Mouse (Mus musculus): ENCODE measurements around the gene Relb. TPM values are rescaled to one million over a fixed set of nuclear protein-coding genes. Genes with fewer than 3 reads are reported as not detected.
A peak's percentile ranks its signal among the peaks of the same experiment; 100 is the strongest.
"Not testable (repeated sequence)": the region's sequence is repeated elsewhere in the genome, so short reads cannot be mapped to it uniquely, and the experiment has no call there.

Gene Relb
- polyA plus RNA-seq, 1 experiment from 2014 or later, result 3.9 TPM

GRCm38 (mm10) chr7:19622241-19622640 is 7.0 kb downstream of the Relb start:
- 46% methylated on average over 6 of the region's 6 CpGs for WGBS
- Histone ChIP-seq H3K36me3 (ENCODE audit: control insufficient read depth, insufficient read depth) (no peaks in the 10 kb centered on the region), H3K4me1 (replicated peaks; ENCODE audit: control insufficient read depth, insufficient read depth, low read length) (0 out of 2 replicates have a peak, but pooled peaks cover 3% of the 10 kb centered on the region), H3K27ac (ENCODE audit: low read length) (no peak overlapping the region), H3K4me3 (replicated peaks; ENCODE audit: low read length) (no peak overlapping the region), H3K9me3 (ENCODE audit: control insufficient read depth, low read length) (no peaks in the 10 kb centered on the region), H3K4me2 (ENCODE audit: low read length) (no peak overlapping the region), H3K9ac (replicated peaks; ENCODE audit: low read depth, low read length) (no peak overlapping the region), H3K27me3 (replicated peaks; ENCODE audit: control insufficient read depth, insufficient read depth, low read length) (no peaks in the 10 kb centered on the region)
- no peak for ATAC-seq

GRCm38 (mm10) chr7:19620811-19621210 is 8.4 kb downstream of the Relb start:
- Histone ChIP-seq H3K4me2 (ENCODE audit: low read length) (no peak overlapping the region), H3K4me1 (replicated peaks; ENCODE audit: control insufficient read depth, insufficient read depth, low read length) (0 out of 2 replicates have a peak, but pooled peaks cover 3% of the 10 kb centered on the region), H3K9ac (replicated peaks; ENCODE audit: low read depth, low read length) (no peak overlapping the region), H3K4me3 (replicated peaks; ENCODE audit: low read length) (no peak overlapping the region), H3K9me3 (ENCODE audit: control insufficient read depth, low read length) (no peaks in the 10 kb centered on the region), H3K36me3 (ENCODE audit: control insufficient read depth, insufficient read depth) (no peaks in the 10 kb centered on the region), H3K27ac (ENCODE audit: low read length) (no peak overlapping the region), H3K27me3 (replicated peaks; ENCODE audit: control insufficient read depth, insufficient read depth, low read length) (no peaks in the 10 kb centered on the region)
- WGBS, result 72% methylated on average over 7 of the region's 7 CpGs
- ATAC-seq, result peak; percentile 31; the same call in 1 of the 2 replicates

- H3K27me3 ChIP-seq (replicated peaks; ENCODE audit: control insufficient read depth, insufficient read depth, low read length), result no peaks in the 10 kb centered on the region
- H3K36me3 ChIP-seq (ENCODE audit: control insufficient read depth, insufficient read depth), result no peaks in the 10 kb centered on the region
- ATAC-seq, result peak; percentile 80
- peak overlapping the region; percentile 22 for H3K4me3 ChIP-seq (replicated peaks; ENCODE audit: low read length)
- peak overlapping the region; percentile 47 for H3K9ac ChIP-seq (replicated peaks; ENCODE audit: low read depth, low read length)
- peak overlapping the region; percentile 44 for H3K4me2 ChIP-seq (ENCODE audit: low read length)
- H3K27ac ChIP-seq (ENCODE audit: low read length), result no peak overlapping the region
- 7% methylated on average over 35 of the region's 35 CpGs for WGBS
- 0 out of 2 replicates have a peak, but pooled peaks cover 3% of the 10 kb centered on the region for H3K4me1 ChIP-seq (replicated peaks; ENCODE audit: control insufficient read depth, insufficient read depth, low read length)
- H3K9me3 ChIP-seq (ENCODE audit: control insufficient read depth, low read length), result no peaks in the 10 kb centered on the region
Observed at GRCm38 (mm10) chr7:19619004-19619801, 10.0 kb downstream of the Relb start.

GRCm38 (mm10) chr7:19615036-19615577 is 14.1 kb downstream of the Relb start:
- H3K27me3 ChIP-seq (replicated peaks; ENCODE audit: control insufficient read depth, insufficient read depth, low read length), result no peaks in the 10 kb centered on the region
- H3K4me2 ChIP-seq (ENCODE audit: low read length), result no peak overlapping the region
- no peak overlapping the region for H3K27ac ChIP-seq (ENCODE audit: low read length)
- H3K4me3 ChIP-seq (replicated peaks; ENCODE audit: low read length), result no peak overlapping the region
- H3K9ac ChIP-seq (replicated peaks; ENCODE audit: low read depth, low read length), result no peak overlapping the region
- ATAC-seq, result no peak
- H3K9me3 ChIP-seq (ENCODE audit: control insufficient read depth, low read length), result no peaks in the 10 kb centered on the region
- H3K4me1 ChIP-seq (replicated peaks; ENCODE audit: control insufficient read depth, insufficient read depth, low read length), result 0 out of 2 replicates have a peak, but pooled peaks cover 3% of the 10 kb centered on the region
- WGBS, result 91% methylated on average over 12 of the region's 12 CpGs
- H3K36me3 ChIP-seq (ENCODE audit: control insufficient read depth, insufficient read depth), result no peaks in the 10 kb centered on the region

GRCm38 (mm10) chr7:19610969-19611368 is 18.3 kb downstream of the Relb start:
- ATAC-seq, result no peak
- H3K27me3 ChIP-seq (replicated peaks; ENCODE audit: control insufficient read depth, insufficient read depth, low read length), result no peaks in the 10 kb centered on the region
- no peaks in the 10 kb centered on the region for H3K4me1 ChIP-seq (replicated peaks; ENCODE audit: control insufficient read depth, insufficient read depth, low read length)
- 68% methylated on average over 5 of the region's 5 CpGs for WGBS
- no peak overlapping the region for H3K4me3 ChIP-seq (replicated peaks; ENCODE audit: low read length)
- H3K9me3 ChIP-seq (ENCODE audit: control insufficient read depth, low read length), result no peaks in the 10 kb centered on the region
- H3K36me3 ChIP-seq (ENCODE audit: control insufficient read depth, insufficient read depth), result no peaks in the 10 kb centered on the region
- H3K4me2 ChIP-seq (ENCODE audit: low read length), result no peak overlapping the region
- no peak overlapping the region for H3K9ac ChIP-seq (replicated peaks; ENCODE audit: low read depth, low read length)
- no peak overlapping the region for H3K27ac ChIP-seq (ENCODE audit: low read length)

- Histone ChIP-seq H3K4me3 (replicated peaks; ENCODE audit: low read length) (no peak overlapping the region), H3K36me3 (ENCODE audit: control insufficient read depth, insufficient read depth) (no peaks in the 10 kb centered on the region), H3K27me3 (replicated peaks; ENCODE audit: control insufficient read depth, insufficient read depth, low read length) (no peaks in the 10 kb centered on the region), H3K9ac (replicated peaks; ENCODE audit: low read depth, low read length) (no peak overlapping the region), H3K4me2 (ENCODE audit: low read length) (no peak overlapping the region), H3K27ac (ENCODE audit: low read length) (no peak overlapping the region), H3K4me1 (replicated peaks; ENCODE audit: control insufficient read depth, insufficient read depth, low read length) (no peaks in the 10 kb centered on the region), H3K9me3 (ENCODE audit: control insufficient read depth, low read length) (no peaks in the 10 kb centered on the region)
- no peak for ATAC-seq
- 92% methylated on average over 12 of the region's 12 CpGs for WGBS
Observed at GRCm38 (mm10) chr7:19609641-19610332, 19.5 kb downstream of the Relb start.

- Histone ChIP-seq H3K4me2 (ENCODE audit: low read length) (no peak overlapping the region), H3K27me3 (replicated peaks; ENCODE audit: control insufficient read depth, insufficient read depth, low read length) (no peaks in the 10 kb centered on the region), H3K4me1 (replicated peaks; ENCODE audit: control insufficient read depth, insufficient read depth, low read length) (peaks cover 15% of the 10 kb centered on the region), H3K9ac (replicated peaks; ENCODE audit: low read depth, low read length) (no peak overlapping the region), H3K36me3 (ENCODE audit: control insufficient read depth, insufficient read depth) (no peaks in the 10 kb centered on the region), H3K9me3 (ENCODE audit: control insufficient read depth, low read length) (no peaks in the 10 kb centered on the region), H3K4me3 (replicated peaks; ENCODE audit: low read length) (no peak overlapping the region), H3K27ac (ENCODE audit: low read length) (no peak overlapping the region)
- ATAC-seq, result no peak
- 84% methylated on average over 5 of the region's 5 CpGs for WGBS
Observed at GRCm38 (mm10) chr7:19607291-19607690, 21.9 kb downstream of the Relb start.

GRCm38 (mm10) chr7:19604606-19605214 is 24.5 kb downstream of the Relb start:
- H3K9me3 ChIP-seq (ENCODE audit: control insufficient read depth, low read length); H3K36me3 ChIP-seq (ENCODE audit: control insufficient read depth, insufficient read depth); H3K27me3 ChIP-seq (replicated peaks; ENCODE audit: control insufficient read depth, insufficient read depth, low read length): not testable (repeated sequence)
- 60% methylated on average over 10 of the region's 10 CpGs for WGBS
- Histone ChIP-seq H3K4me2 (ENCODE audit: low read length) (peak overlapping the region; percentile 57), H3K27ac (ENCODE audit: low read length) (peak overlapping the region; percentile 48; the same call in 1 of the 2 replicates), H3K4me1 (replicated peaks; ENCODE audit: control insufficient read depth, insufficient read depth, low read length) (peaks cover 29% of the 10 kb centered on the region), H3K4me3 (replicated peaks; ENCODE audit: low read length) (peak overlapping the region; percentile 73), H3K9ac (replicated peaks; ENCODE audit: low read depth, low read length) (peak overlapping the region; percentile 84; the same call in 1 of the 2 replicates)
- peak; percentile 3; the same call in 1 of the 2 replicates for ATAC-seq

Measured in forebrain, embryonic 16.5 days (tissue).